Mouse (Mus musculus) kidney, postnatal 10 days (tissue): ENCODE results near the gene Hmgb1.

ENCODE experiments used
- DNase-seq: peaks from one replicate; pipeline ENCODE4 v3.0.0; 2021; ENCODE audit warnings: mixed read lengths

Gene Hmgb1

GRCm38 (mm10) chr5:149184104-149184843 lies at the start of gene Hmgb1, which contains the start of gene Uspl1:
TSS of gene Hmgb1 (minus strand) at chr5:149184489.
TSS of gene Uspl1 (plus strand) at chr5:149184350.
- DNase-seq, result peak; percentile 99

- peak; percentile 28 for DNase-seq
Measured at GRCm38 (mm10) chr5:149229619-149230339, 45.5 kb upstream of the Hmgb1 start.

- DNase-seq, result peak; percentile 98
Measured at GRCm38 (mm10) chr5:149228700-149229618, 44.7 kb upstream of the Hmgb1 start.

GRCm38 (mm10) chr5:149224666-149225065 lies 40.4 kb upstream of the Hmgb1 start:
- DNase-seq, result peak; percentile 32

GRCm38 (mm10) chr5:149221355-149221754 lies 37.1 kb upstream of the Hmgb1 start:
- DNase-seq, result no peak

- DNase-seq, result no peak
Measured at GRCm38 (mm10) chr5:149219493-149219892, 35.2 kb upstream of the Hmgb1 start.

- no peak for DNase-seq
Measured at GRCm38 (mm10) chr5:149217524-149218357, 33.5 kb upstream of the Hmgb1 start.

GRCm38 (mm10) chr5:149215540-149215939 lies 31.3 kb upstream of the Hmgb1 start:
- no peak for DNase-seq

GRCm38 (mm10) chr5:149212806-149213205 lies 28.5 kb upstream of the Hmgb1 start:
- DNase-seq, result no peak

- no peak for DNase-seq
Measured at GRCm38 (mm10) chr5:149211041-149211440, 26.8 kb upstream of the Hmgb1 start.

GRCm38 (mm10) chr5:149209328-149209727 lies 25.0 kb upstream of the Hmgb1 start:
- no peak for DNase-seq

- DNase-seq, result no peak
Measured at GRCm38 (mm10) chr5:149208776-149209175, 24.5 kb upstream of the Hmgb1 start.

GRCm38 (mm10) chr5:149207661-149208060 lies 23.4 kb upstream of the Hmgb1 start:
- no peak for DNase-seq

GRCm38 (mm10) chr5:149206286-149206685 lies 22.0 kb upstream of the Hmgb1 start:
- DNase-seq, result no peak

- no peak for DNase-seq
Measured at GRCm38 (mm10) chr5:149205265-149205664, 21.0 kb upstream of the Hmgb1 start.

GRCm38 (mm10) chr5:149204822-149205221 lies 20.5 kb upstream of the Hmgb1 start:
- no peak for DNase-seq

GRCm38 (mm10) chr5:149203796-149204375 lies 19.6 kb upstream of the Hmgb1 start:
- DNase-seq, result no peak

GRCm38 (mm10) chr5:149202941-149203340 lies 18.7 kb upstream of the Hmgb1 start:
- no peak for DNase-seq

GRCm38 (mm10) chr5:149198782-149199181 lies 14.5 kb upstream of the Hmgb1 start:
- no peak for DNase-seq

GRCm38 (mm10) chr5:149196611-149197010 lies 12.3 kb upstream of the Hmgb1 start:
- DNase-seq, result no peak

GRCm38 (mm10) chr5:149190160-149190559 lies 5.9 kb upstream of the Hmgb1 start:
- no peak for DNase-seq

- DNase-seq, result no peak
Measured at GRCm38 (mm10) chr5:149185806-149186205, 1.5 kb upstream of the Hmgb1 start.
